Mouse (Mus musculus) CD4-positive, CD25-positive, alpha-beta regulatory T cell, adult 2 months (primary cell): Measurements from ENCODE around the gene Igf1r.

ENCODE experiments used
- DNase-seq: peaks from one replicate; pipeline ENCODE4 v3.0.0-alpha.2; 2012; ENCODE audit warnings: low read depth, low spot score

The Igf1r gene

GRCm38 (mm10) chr7:68224006-68224405 lies 271.4 kb downstream of the Igf1r start:
- no peak for DNase-seq

- DNase-seq = peak; percentile 61
These were observed 272.9 kb downstream of the Igf1r start for GRCm38 (mm10) chr7:68225427-68226054.

- DNase-seq = no peak
These were observed 274.4 kb downstream of the Igf1r start for GRCm38 (mm10) chr7:68227021-68227420.

GRCm38 (mm10) chr7:68227621-68228020 lies 275.0 kb downstream of the Igf1r start:
- DNase-seq = no peak

GRCm38 (mm10) chr7:68228491-68228890 lies 275.9 kb downstream of the Igf1r start:
- no peak for DNase-seq

- DNase-seq = no peak
These were observed 278.2 kb downstream of the Igf1r start for GRCm38 (mm10) chr7:68230831-68231230.

- DNase-seq = no peak
These were observed 279.9 kb downstream of the Igf1r start for GRCm38 (mm10) chr7:68232521-68232920.

- DNase-seq = no peak
These were observed 281.1 kb downstream of the Igf1r start for GRCm38 (mm10) chr7:68233619-68234223.

GRCm38 (mm10) chr7:68236817-68237216 lies 284.2 kb downstream of the Igf1r start:
- no peak for DNase-seq

- no peak for DNase-seq
These were observed 286.7 kb downstream of the Igf1r start for GRCm38 (mm10) chr7:68239220-68239827.

GRCm38 (mm10) chr7:68241205-68241604 lies 288.6 kb downstream of the Igf1r start:
- DNase-seq = no peak

GRCm38 (mm10) chr7:68245681-68246080 lies 293.1 kb downstream of the Igf1r start:
- DNase-seq = no peak

- DNase-seq = no peak
These were observed 293.6 kb downstream of the Igf1r start for GRCm38 (mm10) chr7:68246249-68246648.

GRCm38 (mm10) chr7:68250411-68250810 lies 297.8 kb downstream of the Igf1r start:
- DNase-seq = peak; percentile 82

GRCm38 (mm10) chr7:68250902-68251301 lies 298.3 kb downstream of the Igf1r start:
- peak; percentile 47 for DNase-seq

GRCm38 (mm10) chr7:68257767-68258166 lies 305.1 kb downstream of the Igf1r start:
- peak; percentile 39 for DNase-seq

- DNase-seq = peak; percentile 55
These were observed 305.9 kb downstream of the Igf1r start for GRCm38 (mm10) chr7:68258326-68259150.

GRCm38 (mm10) chr7:68259523-68260081 lies 307.0 kb downstream of the Igf1r start:
- no peak for DNase-seq

- peak; percentile 19 for DNase-seq
These were observed 310.1 kb downstream of the Igf1r start for GRCm38 (mm10) chr7:68262612-68263200.

GRCm38 (mm10) chr7:68263346-68264027 lies 310.9 kb downstream of the Igf1r start:
- DNase-seq = peak; percentile 60

GRCm38 (mm10) chr7:68264028-68264453 lies 311.4 kb downstream of the Igf1r start, which contains the start of gene Pgpep1l:
Gene Pgpep1l (minus strand): TSS chr7:68264233.
- DNase-seq = peak; percentile 37
